Mouse (Mus musculus) embryonic facial prominence, embryonic 12.5 days (tissue): Measurements from ENCODE around the gene Gabbr2. TPM values are rescaled to one million over a fixed set of nuclear protein-coding genes. Genes with fewer than 3 reads are reported as not detected.

ENCODE experiments used
- ATAC-seq: fragments of 200-750 bp; cut with Nextera tagmentation; 2 replicates; pipeline ENCODE4 v1.8.0; 2017; ENCODE audit not compliant: insufficient number of reproducible peaks, insufficient read depth, low FRiP score, low TSS enrichment
- H3K27ac ChIP-seq: fragments of 300-500 bp; sonication (generic); 2 replicates; pipeline ENCODE4 v1.5.1; 2016; ENCODE audit warnings: mild to moderate bottlenecking
- H3K27me3 ChIP-seq: fragments of 300-500 bp; sonication (generic); 2 replicates; pipeline ENCODE4 v1.6.1; 2016; ENCODE audit warnings: mild to moderate bottlenecking, moderate library complexity
- H3K36me3 ChIP-seq: fragments of 300-500 bp; sonication (generic); 2 replicates; pipeline ENCODE4 v1.6.1; 2016; ENCODE audit warnings: mild to moderate bottlenecking
- H3K4me1 ChIP-seq: fragments of 300-500 bp; sonication (generic); 2 replicates; pipeline ENCODE4 v1.6.1; 2016
- H3K4me2 ChIP-seq: fragments of 300-500 bp; sonication (generic); replicated peaks from 2 replicates; pipeline ENCODE4 v1.6.1; 2016; ENCODE audit warnings: mild to moderate bottlenecking, moderate library complexity
- H3K4me3 ChIP-seq: fragments of 300-500 bp; sonication (generic); 2 replicates; pipeline ENCODE4 v1.5.1; 2016; ENCODE audit warnings: mild to moderate bottlenecking
- H3K9ac ChIP-seq: fragments of 300-500 bp; sonication (generic); 2 replicates; pipeline ENCODE4 v1.6.1; 2016; ENCODE audit warnings: mild to moderate bottlenecking, moderate library complexity
- H3K9me3 ChIP-seq: fragments of 300-500 bp; sonication (generic); 2 replicates; pipeline ENCODE4 v1.6.1; 2016; ENCODE audit warnings: mild to moderate bottlenecking, moderate library complexity
- WGBS: fragments of 180-500 bp; shearing (Covaris S2); methylation state at CpG from one replicate; pipeline ENCODE4 v1.1.7; 2016; 5-methylcytosine and 5-hydroxymethylcytosine counted together
- polyA plus RNA-seq: library from polyadenylated mRNA; unstranded; fragments of >200 nt; fragmentation: Nextera tagmentation; extraction: Ambion mirVana; gene quantifications from 2 replicates; pipeline ENCODE4 v1.2.1, GENCODE M21; 2016

Gabbr2 gene
- polyA plus RNA-seq, 1 experiment from 2014 or later, result 0.35 TPM

DNA sequence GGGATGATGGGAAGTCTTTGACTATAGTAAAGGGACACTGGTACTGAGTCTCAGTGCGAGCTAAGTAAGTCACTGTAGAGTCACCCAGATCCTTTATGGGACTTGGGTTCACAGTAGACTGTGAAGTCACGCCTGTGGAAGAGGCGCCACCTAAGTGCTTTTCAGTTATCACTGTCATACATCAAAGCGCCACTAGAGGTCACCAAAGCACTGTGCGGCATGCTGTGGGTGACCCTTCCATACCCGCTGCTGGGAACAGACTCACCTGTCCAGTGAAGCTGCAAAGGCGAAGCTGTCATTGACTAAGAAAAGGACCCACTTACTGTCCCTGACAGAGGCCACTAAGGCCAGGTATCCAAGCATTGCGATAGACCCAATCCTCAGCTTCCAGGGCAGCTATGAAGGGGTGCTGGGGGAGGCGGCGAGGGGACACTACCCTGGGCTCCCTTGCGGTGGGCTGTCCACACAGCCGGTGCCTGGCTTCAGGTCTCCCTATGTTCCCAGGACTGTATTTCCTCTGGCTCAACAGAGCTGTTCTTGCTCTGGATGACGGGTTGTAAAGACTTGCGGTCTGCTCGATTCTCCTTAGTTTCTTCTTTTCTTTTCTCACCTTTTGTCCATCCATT is 302.2 kb downstream of the Gabbr2 start:
- no peaks in the 10 kb centered on the region for H3K9me3 ChIP-seq
- H3K4me2 ChIP-seq, result no peak overlapping the region
- no peak overlapping the region for H3K4me3 ChIP-seq
- no peaks in the 10 kb centered on the region for H3K4me1 ChIP-seq
- no peak overlapping the region for H3K27ac ChIP-seq
- WGBS, result 44% methylated on average over 15 of the region's 15 CpGs
- peak; percentile 35; the same call in 1 of the 2 replicates for ATAC-seq
- peaks cover 5% of the 10 kb centered on the region; the same call in 1 of the 2 replicates for H3K27me3 ChIP-seq
- no peak overlapping the region for H3K9ac ChIP-seq
- no peaks in the 10 kb centered on the region for H3K36me3 ChIP-seq

DNA sequence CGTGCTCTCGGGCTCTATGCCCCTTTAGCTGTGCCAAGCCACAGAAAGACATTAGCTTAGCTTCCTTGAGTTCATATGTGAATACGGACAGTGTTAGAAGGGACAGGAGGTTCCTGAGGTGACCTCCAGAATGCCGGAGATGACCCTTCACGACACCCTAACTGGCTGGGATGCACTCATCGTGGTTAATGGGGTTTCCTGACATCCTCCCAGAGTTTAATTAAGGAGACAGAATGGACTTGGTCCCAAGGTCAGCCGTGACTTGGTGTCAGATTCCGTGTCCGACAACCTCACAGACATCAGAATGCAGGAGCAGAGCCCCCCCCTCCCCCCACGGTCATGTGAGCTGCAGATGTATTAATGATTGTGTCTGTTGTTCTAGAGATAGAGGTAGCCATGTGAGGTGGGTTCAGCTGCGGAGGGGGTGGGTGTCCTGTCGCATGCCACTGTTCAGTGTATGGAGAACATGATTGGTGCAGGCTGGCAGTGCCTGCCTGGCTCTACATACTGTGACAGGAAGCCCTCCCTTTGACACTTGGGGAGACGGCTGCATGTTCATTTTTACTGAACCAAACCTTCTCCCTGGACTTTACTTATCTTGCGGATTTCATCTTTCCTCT is 303.4 kb downstream of the Gabbr2 start:
- Histone ChIP-seq H3K4me3 (no peak overlapping the region), H3K9ac (no peak overlapping the region), H3K9me3 (no peaks in the 10 kb centered on the region), H3K4me2 (no peak overlapping the region), H3K27ac (no peak overlapping the region), H3K27me3 (0 out of 2 replicates have a peak, but pooled peaks cover 3% of the 10 kb centered on the region), H3K36me3 (no peaks in the 10 kb centered on the region), H3K4me1 (no peaks in the 10 kb centered on the region)
- ATAC-seq, result no peak
- 72% methylated on average over 14 of the region's 14 CpGs for WGBS

- no peaks in the 10 kb centered on the region for H3K9me3 ChIP-seq
- no peak overlapping the region for H3K27ac ChIP-seq
- 72% methylated on average over 6 of the region's 6 CpGs for WGBS
- H3K4me2 ChIP-seq, result no peak overlapping the region
- no peaks in the 10 kb centered on the region for H3K36me3 ChIP-seq
- no peak overlapping the region for H3K9ac ChIP-seq
- H3K4me3 ChIP-seq, result no peak overlapping the region
- H3K4me1 ChIP-seq, result no peaks in the 10 kb centered on the region
- no peaks in the 10 kb centered on the region for H3K27me3 ChIP-seq
- ATAC-seq, result no peak
Observed at GRCm38 (mm10) chr4:46684160-46684559, 307.5 kb downstream of the Gabbr2 start.

- Histone ChIP-seq H3K4me1 (no peaks in the 10 kb centered on the region), H3K27ac (no peak overlapping the region), H3K4me2 (no peak overlapping the region), H3K36me3 (no peaks in the 10 kb centered on the region), H3K27me3 (no peaks in the 10 kb centered on the region), H3K4me3 (no peak overlapping the region), H3K9me3 (no peaks in the 10 kb centered on the region), H3K9ac (no peak overlapping the region)
- WGBS, result 91% methylated on average over 3 of the region's 3 CpGs
- no peak for ATAC-seq
Observed at GRCm38 (mm10) chr4:46676646-46677045, 315.0 kb downstream of the Gabbr2 start.

- 41% methylated on average over 4 of the region's 4 CpGs for WGBS
- ATAC-seq, result no peak
- Histone ChIP-seq H3K4me3 (no peak overlapping the region), H3K4me1 (no peaks in the 10 kb centered on the region), H3K27ac (no peak overlapping the region), H3K9ac (no peak overlapping the region), H3K4me2 (no peak overlapping the region), H3K36me3 (no peaks in the 10 kb centered on the region), H3K27me3 (no peaks in the 10 kb centered on the region), H3K9me3 (no peaks in the 10 kb centered on the region)
Observed at GRCm38 (mm10) chr4:46675992-46676391, 315.7 kb downstream of the Gabbr2 start.

- Histone ChIP-seq H3K4me2 (no peak overlapping the region), H3K27me3 (0 out of 2 replicates have a peak, but pooled peaks cover 2% of the 10 kb centered on the region), H3K27ac (no peak overlapping the region), H3K4me3 (no peak overlapping the region), H3K4me1 (no peaks in the 10 kb centered on the region), H3K9me3 (no peaks in the 10 kb centered on the region), H3K9ac (no peak overlapping the region), H3K36me3 (no peaks in the 10 kb centered on the region)
- no peak for ATAC-seq
- 72% methylated on average over 11 of the region's 11 CpGs for WGBS
Observed at GRCm38 (mm10) chr4:46675272-46675785, 316.3 kb downstream of the Gabbr2 start.

- no peak for ATAC-seq
- WGBS, result 75% methylated on average over 11 of the region's 11 CpGs
- Histone ChIP-seq H3K36me3 (no peaks in the 10 kb centered on the region), H3K9me3 (no peaks in the 10 kb centered on the region), H3K4me1 (peaks cover 21% of the 10 kb centered on the region), H3K27me3 (0 out of 2 replicates have a peak, but pooled peaks cover 2% of the 10 kb centered on the region), H3K27ac (no peak overlapping the region), H3K9ac (no peak overlapping the region), H3K4me2 (no peak overlapping the region), H3K4me3 (no peak overlapping the region)
Observed at GRCm38 (mm10) chr4:46668620-46669019, 323.1 kb downstream of the Gabbr2 start.

- Histone ChIP-seq H3K4me1 (peaks cover 21% of the 10 kb centered on the region), H3K27me3 (0 out of 2 replicates have a peak, but pooled peaks cover 2% of the 10 kb centered on the region), H3K9ac (no peak overlapping the region), H3K4me3 (no peak overlapping the region), H3K36me3 (no peaks in the 10 kb centered on the region), H3K27ac (no peak overlapping the region), H3K9me3 (no peaks in the 10 kb centered on the region), H3K4me2 (no peak overlapping the region)
- ATAC-seq, result no peak
- WGBS, result 56% methylated on average over 5 of the region's 5 CpGs
Observed at GRCm38 (mm10) chr4:46666420-46666819, 325.3 kb downstream of the Gabbr2 start.

- H3K4me2 ChIP-seq, result peak overlapping the region; percentile 74
- no peak for ATAC-seq
- no peaks in the 10 kb centered on the region for H3K36me3 ChIP-seq
- WGBS, result under 1% methylated on average over 6 of the region's 8 CpGs
- H3K27ac ChIP-seq, result no peak overlapping the region
- peaks cover 21% of the 10 kb centered on the region for H3K4me1 ChIP-seq
- no peak overlapping the region for H3K9ac ChIP-seq
- H3K9me3 ChIP-seq, result no peaks in the 10 kb centered on the region
- H3K27me3 ChIP-seq, result no peaks in the 10 kb centered on the region
- H3K4me3 ChIP-seq, result no peak overlapping the region
Observed at GRCm38 (mm10) chr4:46665371-46665774, 326.3 kb downstream of the Gabbr2 start.

DNA sequence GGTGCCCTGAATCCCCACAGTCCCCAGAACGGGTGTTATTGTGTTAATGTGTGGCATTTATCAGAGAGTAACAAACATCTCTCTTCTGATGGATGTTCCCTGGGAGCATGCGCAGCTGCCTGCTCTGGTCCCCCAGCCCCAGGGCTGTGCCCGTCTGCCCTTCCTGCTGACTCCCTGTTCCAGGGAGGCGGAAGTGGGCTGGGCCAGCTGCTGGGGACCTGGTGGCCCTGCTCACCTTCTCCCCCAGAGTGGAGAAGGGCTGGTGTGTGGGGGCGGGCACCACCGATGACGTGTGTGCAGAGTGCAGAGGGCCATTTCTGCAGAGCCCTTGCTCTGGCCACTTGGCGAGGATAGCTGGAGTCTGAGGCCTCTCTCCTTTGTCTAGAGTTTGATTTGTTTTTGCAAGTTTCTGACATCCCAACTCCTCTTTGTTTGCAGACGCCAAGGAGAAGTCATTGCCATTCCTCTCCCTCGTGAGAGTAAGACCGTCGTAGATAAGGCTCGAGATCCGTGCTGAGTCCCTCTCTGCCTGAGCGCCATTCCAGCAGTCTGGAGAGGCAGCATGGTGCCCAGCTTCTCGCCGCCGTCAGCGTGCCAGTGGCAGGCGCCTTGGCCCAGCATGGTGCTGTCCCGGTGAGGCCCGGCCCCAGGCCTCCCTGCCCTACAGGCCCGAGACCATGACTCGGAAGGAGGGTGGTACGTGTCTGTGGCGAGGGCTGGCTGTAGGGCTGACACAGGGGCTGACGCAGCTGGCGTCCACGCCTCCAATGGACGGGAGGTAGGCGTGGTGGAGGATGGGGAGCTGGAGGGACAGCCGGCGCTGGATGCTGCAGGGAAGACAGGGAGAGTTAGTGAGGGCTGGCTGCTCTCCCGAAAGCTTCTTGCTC is 327.3 kb downstream of the Gabbr2 start:
- Histone ChIP-seq H3K27me3 (no peaks in the 10 kb centered on the region), H3K4me3 (peak overlapping the region; percentile 43), H3K4me1 (peaks cover 21% of the 10 kb centered on the region), H3K36me3 (no peaks in the 10 kb centered on the region), H3K27ac (peak overlapping the region; percentile 79), H3K9me3 (no peaks in the 10 kb centered on the region), H3K4me2 (peak overlapping the region; percentile 74), H3K9ac (peak overlapping the region; percentile 56)
- 2% methylated on average over 34 of the region's 34 CpGs for WGBS
- peak; percentile 91 for ATAC-seq

GRCm38 (mm10) chr4:46661433-46661832 is 330.2 kb downstream of the Gabbr2 start:
- H3K4me1 ChIP-seq, result peaks cover 21% of the 10 kb centered on the region
- no peak overlapping the region for H3K4me3 ChIP-seq
- H3K27ac ChIP-seq, result no peak overlapping the region
- no peaks in the 10 kb centered on the region for H3K36me3 ChIP-seq
- H3K27me3 ChIP-seq, result no peaks in the 10 kb centered on the region
- no peak for ATAC-seq
- H3K4me2 ChIP-seq, result no peak overlapping the region
- H3K9me3 ChIP-seq, result no peaks in the 10 kb centered on the region
- no peak overlapping the region for H3K9ac ChIP-seq
- WGBS, result 78% methylated on average over 9 of the region's 9 CpGs
